ENCODE assay signal across 9 mouse cellular contexts in the genomic region with DNA sequence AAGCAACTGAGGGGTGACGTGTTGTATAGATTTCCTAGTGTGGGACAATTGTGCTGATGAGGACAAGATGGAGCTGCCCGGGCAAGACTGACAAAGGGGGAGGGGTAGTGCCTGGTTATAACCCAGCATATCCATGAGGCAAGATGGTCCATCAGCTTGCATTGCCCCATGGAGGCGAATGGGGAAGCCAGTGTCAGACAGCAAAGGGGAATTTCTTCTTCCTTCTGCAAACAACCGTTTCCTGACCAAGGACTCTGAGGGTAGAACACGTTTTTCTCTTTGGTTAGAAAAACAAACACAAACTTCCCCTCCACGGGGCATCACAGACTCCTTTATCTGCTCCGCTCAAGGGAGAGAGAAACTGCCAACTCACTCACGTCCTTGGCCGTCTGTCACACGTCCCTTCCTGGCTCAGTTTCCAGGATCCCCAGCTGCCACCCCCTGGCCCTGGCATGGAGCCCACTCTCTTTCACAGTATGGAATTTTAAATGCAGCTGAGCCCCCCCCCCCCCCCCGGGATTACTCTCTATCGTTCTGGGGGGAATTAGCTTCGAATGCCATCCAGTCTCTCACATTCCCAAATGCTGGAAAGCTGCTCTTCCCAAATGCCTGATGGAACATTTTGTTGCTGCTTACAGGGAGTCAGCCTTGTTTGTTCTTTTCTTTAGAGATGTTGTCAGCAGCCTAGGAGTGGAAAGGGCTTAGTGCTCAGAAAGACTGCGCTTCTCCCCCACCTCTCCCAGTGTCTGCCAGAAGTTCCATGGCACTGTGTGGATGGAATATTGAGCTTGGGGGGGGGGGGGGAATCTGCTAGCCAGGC.
DNase-seq lines count a peak whose midpoint lies in the region; ATAC-seq and TF ChIP-seq lines count a peak whose summit lies in the region.
"Had no signal": no experiment of that assay in that cellular context is flagged by ENCODE, and none has a peak within 500 bp of the region (broad histone marks: within the 10 kb centered on the region; RNA-seq: fewer than 3 reads in every experiment).

No protein-coding gene starts in this region.

- H3K36me3 ChIP-seq in embryonic facial prominence, embryonic 13.5 days: no peaks in the 10 kb centered on the region

- DNase-seq in gastrocnemius, adult 2 months: no peak
- no peak for DNase-seq in gastrocnemius, postnatal 36 days
- DNase-seq in adrenal gland, postnatal 14 days: peak; percentile 72
- DNase-seq in heart, postnatal 10 days: peak; percentile 44 to 60
- peak; percentile 95 for DNase-seq in left cerebral cortex, postnatal 4 days
- DNase-seq in right cerebral cortex, postnatal 4 days: peak; percentile 89

- peak overlapping the region; percentile 49 for H3K4me2 ChIP-seq in embryonic facial prominence, embryonic 13.5 days

- H3K9ac ChIP-seq in embryonic facial prominence, embryonic 13.5 days: no peak overlapping the region

- ATAC-seq in embryonic facial prominence, embryonic 13.5 days (ENCODE audit: insufficient number of reproducible peaks, insufficient read depth, low FRiP score, low TSS enrichment, low read depth): no peak
- ATAC-seq in megakaryocyte-erythroid progenitor cell, adult 5-6 weeks (replicated peaks; ENCODE audit: low FRiP score, low TSS enrichment, poor library complexity, severe bottlenecking): peak; percentile 83

- TF ChIP-seq CTCF in gastrocnemius, adult 2 months (IDR thresholded peaks at IDR 0.05): no peak

- intact Hi-C loops in gastrocnemius, adult 2 months (cut with DNase I): no loop called here
- intact Hi-C loops in gastrocnemius, postnatal 36 days (cut with DNase I): no loop called here
- intact Hi-C loops in heart, postnatal 10 days (cut with DNase I): no loop called here
- intact Hi-C loops in left cerebral cortex, postnatal 4 days (cut with DNase I): no loop called here

- peaks cover 39% of the 10 kb centered on the region for H3K4me1 ChIP-seq in embryonic facial prominence, embryonic 13.5 days

- H3K27ac ChIP-seq in gastrocnemius, adult 2 months: no peak overlapping the region
- peak overlapping the region; percentile 74 for H3K27ac ChIP-seq in embryonic facial prominence, embryonic 13.5 days
- H3K27ac ChIP-seq: heart, adult 2 months had no signal

- 9% methylated on average over 14 of the region's 14 CpGs for WGBS in embryonic facial prominence, embryonic 13.5 days

- H3K4me3 ChIP-seq in gastrocnemius, adult 2 months: peak overlapping the region; percentile 29
- peak overlapping the region; percentile 4; the same call in 1 of the 2 replicates for H3K4me3 ChIP-seq in embryonic facial prominence, embryonic 13.5 days
- H3K4me3 ChIP-seq: heart, adult 2 months had no signal

- no peaks in the 10 kb centered on the region for H3K9me3 ChIP-seq in embryonic facial prominence, embryonic 13.5 days

- no peaks in the 10 kb centered on the region for H3K27me3 ChIP-seq in embryonic facial prominence, embryonic 13.5 days

Comparison
In these comparisons a context has a peak if more than half of its experiments do, and no peak if none do; other contexts are left out.
1. DNase-seq: peak in adrenal gland, postnatal 14 days (single experiment), heart, postnatal 10 days (2 of 2), left cerebral cortex, postnatal 4 days (single experiment) and right cerebral cortex, postnatal 4 days (single experiment); none in gastrocnemius, adult 2 months (single experiment) and gastrocnemius, postnatal 36 days (0 of 2).